Mouse (Mus musculus) heart, embryonic 11.5 days (tissue): ENCODE measurements around the gene Tnfaip1. TPM values are rescaled to one million over a fixed set of nuclear protein-coding genes. Genes with fewer than 3 reads are reported as not detected.

Experiments used
- ATAC-seq: fragments of 200-750 bp; cut with Nextera tagmentation; replicated peaks from 2 replicates; pipeline ENCODE4 v1.8.0; 2017; ENCODE audit warnings: moderate library complexity; ENCODE audit not compliant: insufficient number of reproducible peaks, low FRiP score, low TSS enrichment
- H3K27ac ChIP-seq: fragments of 300-500 bp; sonication (generic); 2 replicates; pipeline ENCODE4 v1.5.1; 2014; ENCODE audit warnings: mild to moderate bottlenecking, low read depth, low read length
- H3K27me3 ChIP-seq: fragments of 300-500 bp; sonication (generic); 2 replicates; pipeline ENCODE4 v1.6.1; 2014; ENCODE audit warnings: mild to moderate bottlenecking, low read length, mixed read lengths; ENCODE audit not compliant: control insufficient read depth, insufficient read depth
- H3K36me3 ChIP-seq: fragments of 300-500 bp; sonication (generic); 2 replicates; pipeline ENCODE4 v1.6.1; 2014; ENCODE audit warnings: mild to moderate bottlenecking, low read length, moderate library complexity, mixed read lengths; ENCODE audit not compliant: control insufficient read depth, insufficient read depth
- H3K4me1 ChIP-seq: fragments of 300-500 bp; sonication (generic); 2 replicates; pipeline ENCODE4 v1.6.1; 2014; ENCODE audit warnings: low read length; ENCODE audit not compliant: control insufficient read depth, insufficient read depth
- H3K4me2 ChIP-seq: fragments of 300-500 bp; sonication (generic); 2 replicates; pipeline ENCODE4 v1.6.1; 2014; ENCODE audit warnings: mild to moderate bottlenecking, moderate library complexity
- H3K4me3 ChIP-seq: fragments of 300-500 bp; sonication (generic); 2 replicates; pipeline ENCODE4 v1.5.1; 2014; ENCODE audit warnings: low read depth, low read length
- H3K9ac ChIP-seq: fragments of 300-500 bp; sonication (generic); 2 replicates; pipeline ENCODE4 v1.6.1; 2014; ENCODE audit warnings: mild to moderate bottlenecking, low read depth, low read length, moderate library complexity
- H3K9me3 ChIP-seq: fragments of 300-500 bp; sonication (generic); replicated peaks from 2 replicates; pipeline ENCODE4 v1.6.1; 2016; ENCODE audit warnings: low read length; ENCODE audit not compliant: control insufficient read depth
- WGBS: fragments of 180-500 bp; shearing (Covaris S2); extraction: QIAGEN DNeasy Blood & Tissue Kit; methylation state at CpG from one replicate; pipeline ENCODE4 v1.1.7; 2014; ENCODE audit not compliant: insufficient replicate concordance; 5-methylcytosine and 5-hydroxymethylcytosine counted together
- polyA plus RNA-seq: library from polyadenylated mRNA; unstranded; fragments of >200 nt; fragmentation: Nextera tagmentation; extraction: Ambion mirVana; gene quantifications from 2 replicates; pipeline ENCODE4 v1.2.1, GENCODE M21; 2014

Gene Tnfaip1
- polyA plus RNA-seq, 1 experiment from 2014 or later: 81.1 TPM

- 87% methylated on average over 6 of the region's 6 CpGs for WGBS
- Histone ChIP-seq H3K9ac (no peak overlapping the region), H3K4me3 (no peak overlapping the region), H3K27ac (no peak overlapping the region), H3K9me3 (no peaks in the 10 kb centered on the region), H3K4me2 (no peak overlapping the region), H3K27me3 (no peaks in the 10 kb centered on the region), H3K4me1 (peaks cover 7% of the 10 kb centered on the region; the same call in 1 of the 2 replicates), H3K36me3 (peaks cover 9% of the 10 kb centered on the region)
- no peak for ATAC-seq
Measured at GRCm38 (mm10) chr11:78567614-78568013, 31.5 kb upstream of the Tnfaip1 start.

- peaks cover 9% of the 10 kb centered on the region for H3K36me3 ChIP-seq
- no peaks in the 10 kb centered on the region for H3K27me3 ChIP-seq
- H3K9ac ChIP-seq: no peak overlapping the region
- H3K4me2 ChIP-seq: no peak overlapping the region
- no peak overlapping the region for H3K4me3 ChIP-seq
- peak overlapping the region; percentile 50; the same call in 1 of the 2 replicates for H3K27ac ChIP-seq
- WGBS: 37% methylated on average over 6 of the region's 6 CpGs
- ATAC-seq: no peak
- peaks cover 7% of the 10 kb centered on the region; the same call in 1 of the 2 replicates for H3K4me1 ChIP-seq
- H3K9me3 ChIP-seq: no peaks in the 10 kb centered on the region
Measured at GRCm38 (mm10) chr11:78566775-78567174, 30.6 kb upstream of the Tnfaip1 start.

GRCm38 (mm10) chr11:78560447-78560846 is 24.3 kb upstream of the Tnfaip1 start:
- H3K9me3 ChIP-seq: no peaks in the 10 kb centered on the region
- no peak overlapping the region for H3K4me3 ChIP-seq
- no peak for ATAC-seq
- peaks cover 6% of the 10 kb centered on the region for H3K4me1 ChIP-seq
- H3K27me3 ChIP-seq: no peaks in the 10 kb centered on the region
- peaks cover under 1% of the 10 kb centered on the region; the same call in 1 of the 2 replicates for H3K36me3 ChIP-seq
- no peak overlapping the region for H3K27ac ChIP-seq
- 15% methylated on average over 4 of the region's 4 CpGs for WGBS
- H3K9ac ChIP-seq: no peak overlapping the region
- no peak overlapping the region for H3K4me2 ChIP-seq

- Histone ChIP-seq H3K4me3 (no peak overlapping the region), H3K4me1 (peaks cover 9% of the 10 kb centered on the region), H3K9ac (no peak overlapping the region), H3K36me3 (no peaks in the 10 kb centered on the region), H3K27ac (no peak overlapping the region), H3K4me2 (no peak overlapping the region), H3K27me3 (no peaks in the 10 kb centered on the region), H3K9me3 (no peaks in the 10 kb centered on the region)
- ATAC-seq: no peak
- 56% methylated on average over 8 of the region's 8 CpGs for WGBS
Measured at GRCm38 (mm10) chr11:78557241-78557640, 21.1 kb upstream of the Tnfaip1 start.

- H3K9ac ChIP-seq: no peak overlapping the region; the same call in 1 of the 2 replicates
- no peak for ATAC-seq
- peaks cover 11% of the 10 kb centered on the region for H3K4me1 ChIP-seq
- no peak overlapping the region for H3K4me3 ChIP-seq
- H3K9me3 ChIP-seq: no peaks in the 10 kb centered on the region
- peak overlapping the region; percentile 60; the same call in 1 of the 2 replicates for H3K27ac ChIP-seq
- H3K4me2 ChIP-seq: no peak overlapping the region
- WGBS: 75% methylated on average over 4 of the region's 4 CpGs
- no peaks in the 10 kb centered on the region for H3K36me3 ChIP-seq
- H3K27me3 ChIP-seq: no peaks in the 10 kb centered on the region
Measured at GRCm38 (mm10) chr11:78556070-78556469, 19.9 kb upstream of the Tnfaip1 start.

GRCm38 (mm10) chr11:78555623-78556022 is 19.5 kb upstream of the Tnfaip1 start:
- Histone ChIP-seq H3K36me3 (no peaks in the 10 kb centered on the region), H3K27ac (peak overlapping the region; percentile 60), H3K27me3 (no peaks in the 10 kb centered on the region), H3K4me1 (peaks cover 12% of the 10 kb centered on the region), H3K4me3 (no peak overlapping the region), H3K4me2 (no peak overlapping the region), H3K9me3 (no peaks in the 10 kb centered on the region), H3K9ac (no peak overlapping the region; the same call in 1 of the 2 replicates)
- no peak for ATAC-seq
- WGBS: 68% methylated on average over 3 of the region's 3 CpGs

GRCm38 (mm10) chr11:78551059-78551398 is 14.9 kb upstream of the Tnfaip1 start:
- 32% methylated on average over 6 of the region's 6 CpGs for WGBS
- no peaks in the 10 kb centered on the region for H3K9me3 ChIP-seq
- peaks cover 23% of the 10 kb centered on the region for H3K4me1 ChIP-seq
- peak overlapping the region; percentile 54; the same call in 1 of the 2 replicates for H3K27ac ChIP-seq
- no peaks in the 10 kb centered on the region for H3K36me3 ChIP-seq
- peak overlapping the region; percentile 83 for H3K4me2 ChIP-seq
- H3K9ac ChIP-seq: peak overlapping the region; percentile 78
- no peaks in the 10 kb centered on the region for H3K27me3 ChIP-seq
- ATAC-seq: 0 out of 2 replicates have a peak, but pooled peaks have one; percentile 9
- H3K4me3 ChIP-seq: peak overlapping the region; percentile 74

GRCm38 (mm10) chr11:78550168-78551058 is 14.3 kb upstream of the Tnfaip1 start, which contains the start of gene Tmem97:
Gene Tmem97 (minus strand): TSS chr11:78550777.
- no peaks in the 10 kb centered on the region for H3K27me3 ChIP-seq
- peak; percentile 98 for ATAC-seq
- no peaks in the 10 kb centered on the region for H3K36me3 ChIP-seq
- peaks cover 17% of the 10 kb centered on the region for H3K4me1 ChIP-seq
- H3K4me2 ChIP-seq: peak within 1 kb of the TSS; percentile 83
- H3K9ac ChIP-seq: peak within 1 kb of the TSS; percentile 78
- WGBS: under 1% methylated on average over 54 of the region's 60 CpGs
- H3K9me3 ChIP-seq: no peaks in the 10 kb centered on the region
- peak within 1 kb of the TSS; percentile 71 for H3K27ac ChIP-seq
- H3K4me3 ChIP-seq: peak within 1 kb of the TSS; percentile 74
